Comparison of ENCODE assay signal across 7 mouse cellular contexts in genomic region chr5:123931131-123931530, GRCm38 (mm10). TPM values are rescaled to one million over a fixed set of nuclear protein-coding genes. Genes with fewer than 3 reads are reported as not detected.
DNase-seq lines count a peak whose midpoint lies in the region; ATAC-seq and TF ChIP-seq lines count a peak whose summit lies in the region.

No protein-coding gene starts in this region.

- peak; percentile 32; the same call in 1 of the 2 replicates for ATAC-seq in neural tube, embryonic 11.5 days (ENCODE audit: insufficient read depth, low FRiP score, low TSS enrichment)
- ATAC-seq in forebrain, embryonic 13.5 days = no peak
- ATAC-seq in limb, embryonic 14.5 days (ENCODE audit: low FRiP score, low read depth) = no peak
- ATAC-seq in stomach, embryonic 16.5 days (ENCODE audit: insufficient read depth, low FRiP score) = no peak

- 52% methylated on average over 13 of the region's 13 CpGs for WGBS in neural tube, embryonic 11.5 days
- WGBS in forebrain, embryonic 13.5 days = 53% methylated on average over 13 of the region's 13 CpGs
- 55% methylated on average over 13 of the region's 13 CpGs for WGBS in limb, embryonic 14.5 days
- WGBS in stomach, embryonic 16.5 days = 47% methylated on average over 13 of the region's 13 CpGs

- H3K27ac ChIP-seq in neural tube, embryonic 11.5 days (ENCODE audit: low read depth, low read length) = no peak overlapping the region
- H3K27ac ChIP-seq in forebrain, embryonic 13.5 days = no peak overlapping the region
- H3K27ac ChIP-seq in limb, embryonic 14.5 days (replicated peaks; ENCODE audit: low read depth, low read length) = no peak overlapping the region
- peak overlapping the region; percentile 92; the same call in 1 of the 2 replicates for H3K27ac ChIP-seq in stomach, embryonic 16.5 days (ENCODE audit: low read length)

- peak overlapping the region; percentile 87 for H3K9ac ChIP-seq in neural tube, embryonic 11.5 days (ENCODE audit: low read length)
- peak overlapping the region; percentile 91 for H3K9ac ChIP-seq in forebrain, embryonic 13.5 days
- peak overlapping the region; percentile 83 for H3K9ac ChIP-seq in limb, embryonic 14.5 days (ENCODE audit: low read depth, low read length, severe bottlenecking)
- peak overlapping the region; percentile 95 for H3K9ac ChIP-seq in stomach, embryonic 16.5 days (ENCODE audit: low read length)

- H3K4me3 ChIP-seq in neural tube, embryonic 11.5 days (ENCODE audit: low read depth, low read length) = peak overlapping the region; percentile 49
- H3K4me3 ChIP-seq in forebrain, embryonic 13.5 days = peak overlapping the region; percentile 75
- H3K4me3 ChIP-seq in limb, embryonic 14.5 days (replicated peaks; ENCODE audit: low read length) = peak overlapping the region; percentile 62
- peak overlapping the region; percentile 82 for H3K4me3 ChIP-seq in stomach, embryonic 16.5 days (replicated peaks; ENCODE audit: low read length)

- no peaks in the 10 kb centered on the region for H3K9me3 ChIP-seq in neural tube, embryonic 11.5 days (ENCODE audit: control insufficient read depth, low read length)
- H3K9me3 ChIP-seq in forebrain, embryonic 13.5 days (replicated peaks) = no peaks in the 10 kb centered on the region
- H3K9me3 ChIP-seq in limb, embryonic 14.5 days (ENCODE audit: control insufficient read depth, low read length) = no peaks in the 10 kb centered on the region
- no peaks in the 10 kb centered on the region for H3K9me3 ChIP-seq in stomach, embryonic 16.5 days (replicated peaks; ENCODE audit: control insufficient read depth, low read length)

- TF ChIP-seq POLR2A in limb, embryonic 14.5 days (IDR thresholded peaks at IDR 0.05; ENCODE audit: borderline replicate concordance, extremely low read depth, insufficient read depth, insufficient read length) = no peak

- no peak for DNase-seq in neural tube, embryonic 11.5 days (ENCODE audit: low spot score)
- no peak for DNase-seq in neural tube, embryonic 10.5 days (ENCODE audit: extremely low spot score, low spot score)
- DNase-seq in limb, embryonic 14.5 days (ENCODE audit: low spot score) = no peak
- no peak for DNase-seq in urinary bladder, adult 2 months (ENCODE audit: low spot score)
- no peak for DNase-seq in thymus, postnatal 10 days (ENCODE audit: low spot score in 2 of 2)

- H3K4me1 ChIP-seq in neural tube, embryonic 11.5 days (ENCODE audit: control insufficient read depth, insufficient read depth, low read length) = no peaks in the 10 kb centered on the region
- H3K4me1 ChIP-seq in forebrain, embryonic 13.5 days = peaks cover 6% of the 10 kb centered on the region
- H3K4me1 ChIP-seq in limb, embryonic 14.5 days (ENCODE audit: control insufficient read depth, insufficient read depth, low read length) = no peaks in the 10 kb centered on the region
- peaks cover 7% of the 10 kb centered on the region; the same call in 1 of the 2 replicates for H3K4me1 ChIP-seq in stomach, embryonic 16.5 days (ENCODE audit: control insufficient read depth, insufficient read depth, low read length)

- H3K4me2 ChIP-seq in neural tube, embryonic 11.5 days (ENCODE audit: low read depth) = peak overlapping the region; percentile 79
- peak overlapping the region; percentile 75 for H3K4me2 ChIP-seq in forebrain, embryonic 13.5 days
- peak overlapping the region; percentile 61 for H3K4me2 ChIP-seq in limb, embryonic 14.5 days (replicated peaks; ENCODE audit: low read depth, low read length, severe bottlenecking)
- peak overlapping the region; percentile 88 for H3K4me2 ChIP-seq in stomach, embryonic 16.5 days (ENCODE audit: low read depth, low read length)

- peaks cover 3% of the 10 kb centered on the region for H3K36me3 ChIP-seq in neural tube, embryonic 11.5 days (ENCODE audit: control insufficient read depth, insufficient read depth, low read length)
- H3K36me3 ChIP-seq in forebrain, embryonic 13.5 days (ENCODE audit: poor library complexity, severe bottlenecking) = peaks cover 33% of the 10 kb centered on the region
- peaks cover 27% of the 10 kb centered on the region for H3K36me3 ChIP-seq in limb, embryonic 14.5 days (ENCODE audit: control insufficient read depth, insufficient read depth, low read length)
- H3K36me3 ChIP-seq in stomach, embryonic 16.5 days (ENCODE audit: control insufficient read depth, insufficient read depth, low read length) = 0 out of 2 replicates have a peak, but pooled peaks cover 8% of the 10 kb centered on the region

- H3K27me3 ChIP-seq in neural tube, embryonic 11.5 days (ENCODE audit: control insufficient read depth, insufficient read depth, low read length) = no peaks in the 10 kb centered on the region
- H3K27me3 ChIP-seq in forebrain, embryonic 13.5 days = no peaks in the 10 kb centered on the region
- H3K27me3 ChIP-seq in limb, embryonic 14.5 days (ENCODE audit: control insufficient read depth, insufficient read depth, low read length) = no peaks in the 10 kb centered on the region
- H3K27me3 ChIP-seq in stomach, embryonic 16.5 days (ENCODE audit: control insufficient read depth, insufficient read depth, low read length) = no peaks in the 10 kb centered on the region

RNA-seq across cellular contexts. Expression of gene Ccdc62, which starts 0.7 kb away (rescaled TPM):
- polyA plus RNA-seq in neural tube, embryonic 11.5 days (2014; fragmentation: Nextera tagmentation; extraction: Ambion mirVana) = 3.8 and 5.0 TPM in 2 replicates
- polyA plus RNA-seq in forebrain, embryonic 13.5 days (2015; fragmentation: Nextera tagmentation; extraction: Ambion mirVana) = 5.1 and 6.0 TPM in 2 replicates
- polyA plus RNA-seq in limb, embryonic 14.5 days (2012; rRNA removed) = 9.2 and 9.5 TPM in 2 replicates
- 4.0 and 6.6 TPM in 2 replicates for polyA plus RNA-seq in limb, embryonic 14.5 days (2014; fragmentation: Nextera tagmentation; extraction: Ambion mirVana)
- polyA plus RNA-seq in stomach, embryonic 16.5 days (2015; fragmentation: Nextera tagmentation; extraction: Ambion mirVana) = 4.8 and 6.8 TPM in 2 replicates
- polyA plus RNA-seq in urinary bladder, adult 2 months (2012; rRNA removed) = 10.9 and 15.4 TPM in 2 replicates

RNA-seq across cellular contexts. Expression of gene Gm43518, which starts 3.9 kb away (rescaled TPM):
- 0.45 TPM in 1 of 2 replicates, not detected in the other for polyA plus RNA-seq in neural tube, embryonic 11.5 days (2014; fragmentation: Nextera tagmentation; extraction: Ambion mirVana)
- 1.9 and 3.4 TPM in 2 replicates for polyA plus RNA-seq in forebrain, embryonic 13.5 days (2015; fragmentation: Nextera tagmentation; extraction: Ambion mirVana)
- polyA plus RNA-seq in limb, embryonic 14.5 days (2012; rRNA removed) = 0.90 and 2.1 TPM in 2 replicates
- 2.2 and 2.4 TPM in 2 replicates for polyA plus RNA-seq in limb, embryonic 14.5 days (2014; fragmentation: Nextera tagmentation; extraction: Ambion mirVana)
- polyA plus RNA-seq in stomach, embryonic 16.5 days (2015; fragmentation: Nextera tagmentation; extraction: Ambion mirVana) = 1.8 and 3.2 TPM in 2 replicates
- polyA plus RNA-seq in urinary bladder, adult 2 months (2012; rRNA removed) = 2.3 and 2.8 TPM in 2 replicates

RNA-seq across cellular contexts. Expression of gene Denr, which starts 24.2 kb away (rescaled TPM):
- 138 and 146 TPM in 2 replicates for polyA plus RNA-seq in neural tube, embryonic 11.5 days (2014; fragmentation: Nextera tagmentation; extraction: Ambion mirVana)
- 139 and 160 TPM in 2 replicates for polyA plus RNA-seq in forebrain, embryonic 13.5 days (2015; fragmentation: Nextera tagmentation; extraction: Ambion mirVana)
- polyA plus RNA-seq in limb, embryonic 14.5 days (2012; rRNA removed) = 33.1 and 64.5 TPM in 2 replicates
- polyA plus RNA-seq in limb, embryonic 14.5 days (2014; fragmentation: Nextera tagmentation; extraction: Ambion mirVana) = 121 and 126 TPM in 2 replicates
- 117 and 132 TPM in 2 replicates for polyA plus RNA-seq in stomach, embryonic 16.5 days (2015; fragmentation: Nextera tagmentation; extraction: Ambion mirVana)
- polyA plus RNA-seq in urinary bladder, adult 2 months (2012; rRNA removed) = 36.5 and 38.1 TPM in 2 replicates

RNA-seq across cellular contexts. Expression of gene Hip1r, which starts 42.3 kb away (rescaled TPM):
- 4.4 and 5.3 TPM in 2 replicates for polyA plus RNA-seq in neural tube, embryonic 11.5 days (2014; fragmentation: Nextera tagmentation; extraction: Ambion mirVana)
- 16.2 and 16.8 TPM in 2 replicates for polyA plus RNA-seq in forebrain, embryonic 13.5 days (2015; fragmentation: Nextera tagmentation; extraction: Ambion mirVana)
- 10.6 and 12.3 TPM in 2 replicates for polyA plus RNA-seq in limb, embryonic 14.5 days (2012; rRNA removed)
- polyA plus RNA-seq in limb, embryonic 14.5 days (2014; fragmentation: Nextera tagmentation; extraction: Ambion mirVana) = 8.7 and 9.9 TPM in 2 replicates
- 31.2 and 35.2 TPM in 2 replicates for polyA plus RNA-seq in stomach, embryonic 16.5 days (2015; fragmentation: Nextera tagmentation; extraction: Ambion mirVana)
- polyA plus RNA-seq in urinary bladder, adult 2 months (2012; rRNA removed) = 53.9 and 54.0 TPM in 2 replicates

RNA-seq across cellular contexts. Expression of gene Hcar1, which starts 51.3 kb away (rescaled TPM):
- polyA plus RNA-seq in neural tube, embryonic 11.5 days (2014; fragmentation: Nextera tagmentation; extraction: Ambion mirVana) = not detected in 2 replicates
- polyA plus RNA-seq in forebrain, embryonic 13.5 days (2015; fragmentation: Nextera tagmentation; extraction: Ambion mirVana) = 0.13 and 0.16 TPM in 2 replicates
- polyA plus RNA-seq in limb, embryonic 14.5 days (2012; rRNA removed) = 0.52 and 0.72 TPM in 2 replicates
- 0.21 and 0.30 TPM in 2 replicates for polyA plus RNA-seq in limb, embryonic 14.5 days (2014; fragmentation: Nextera tagmentation; extraction: Ambion mirVana)
- polyA plus RNA-seq in stomach, embryonic 16.5 days (2015; fragmentation: Nextera tagmentation; extraction: Ambion mirVana) = 6.1 and 6.3 TPM in 2 replicates
- polyA plus RNA-seq in urinary bladder, adult 2 months (2012; rRNA removed) = 8.4 and 9.0 TPM in 2 replicates
